In genomic region chr8:64946820-64947697, GRCm38 (mm10) we compare ENCODE assay signal across 8 mouse cellular contexts. TPM values are rescaled to one million over a fixed set of nuclear protein-coding genes. Genes with fewer than 3 reads are reported as not detected.
DNase-seq lines count a peak whose midpoint lies in the region; ATAC-seq lines count a peak whose summit lies in the region.

TSS of gene Tmem192 (plus strand) at chr8:64947185.

- peak within 1 kb of the TSS; percentile 63 for H3K4me2 ChIP-seq in embryonic facial prominence, embryonic 14.5 days (ENCODE audit: low read depth, low read length)
- H3K4me2 ChIP-seq in kidney, embryonic 14.5 days (replicated peaks; ENCODE audit: low read depth, low read length) = peak within 1 kb of the TSS; percentile 60
- peak within 1 kb of the TSS; percentile 51 for H3K4me2 ChIP-seq in limb, embryonic 15.5 days

- H3K36me3 ChIP-seq in embryonic facial prominence, embryonic 14.5 days (ENCODE audit: control insufficient read depth, insufficient read depth, low read length) = no peaks in the 10 kb centered on the region
- H3K36me3 ChIP-seq in kidney, embryonic 14.5 days (ENCODE audit: control insufficient read depth, insufficient read depth, low read length) = no peaks in the 10 kb centered on the region
- H3K36me3 ChIP-seq in limb, embryonic 15.5 days = no peaks in the 10 kb centered on the region

- no peaks in the 10 kb centered on the region for H3K9me3 ChIP-seq in embryonic facial prominence, embryonic 14.5 days (ENCODE audit: control insufficient read depth, low read length)
- H3K9me3 ChIP-seq in kidney, embryonic 14.5 days (ENCODE audit: control insufficient read depth, low read length) = no peaks in the 10 kb centered on the region
- no peaks in the 10 kb centered on the region for H3K9me3 ChIP-seq in limb, embryonic 15.5 days

- WGBS in embryonic facial prominence, embryonic 14.5 days = 2% methylated on average over 31 of the region's 73 CpGs
- WGBS in kidney, embryonic 14.5 days = 2% methylated on average over 70 of the region's 73 CpGs
- 2% methylated on average over 63 of the region's 73 CpGs for WGBS in limb, embryonic 15.5 days

- H3K27me3 ChIP-seq in embryonic facial prominence, embryonic 14.5 days (replicated peaks; ENCODE audit: control insufficient read depth, insufficient read depth, low read length) = peaks cover 12% of the 10 kb centered on the region; the same call in 1 of the 2 replicates
- H3K27me3 ChIP-seq in kidney, embryonic 14.5 days (ENCODE audit: control insufficient read depth, insufficient read depth, low read length) = 0 out of 2 replicates have a peak, but pooled peaks cover 3% of the 10 kb centered on the region
- H3K27me3 ChIP-seq in limb, embryonic 15.5 days = peaks cover 18% of the 10 kb centered on the region

- H3K9ac ChIP-seq in embryonic facial prominence, embryonic 14.5 days (ENCODE audit: low read depth, low read length) = peak within 1 kb of the TSS; percentile 77
- H3K9ac ChIP-seq in kidney, embryonic 14.5 days (ENCODE audit: low read depth, low read length) = peak within 1 kb of the TSS; percentile 72
- H3K9ac ChIP-seq in limb, embryonic 15.5 days = peak within 1 kb of the TSS; percentile 45

- H3K4me3 ChIP-seq in embryonic facial prominence, embryonic 14.5 days (ENCODE audit: low read depth, low read length) = peak within 1 kb of the TSS; percentile 88
- H3K4me3 ChIP-seq in kidney, embryonic 14.5 days (ENCODE audit: low read length) = peak within 1 kb of the TSS; percentile 76
- peak within 1 kb of the TSS; percentile 92 for H3K4me3 ChIP-seq in limb, embryonic 15.5 days

- no peaks in the 10 kb centered on the region for H3K4me1 ChIP-seq in embryonic facial prominence, embryonic 14.5 days (ENCODE audit: control insufficient read depth, insufficient read depth, low read length)
- H3K4me1 ChIP-seq in kidney, embryonic 14.5 days (ENCODE audit: control insufficient read depth, insufficient read depth, low read length) = no peaks in the 10 kb centered on the region
- H3K4me1 ChIP-seq in limb, embryonic 15.5 days = no peaks in the 10 kb centered on the region

- DNase-seq in 3T3-L1 (ENCODE audit: low read depth, low spot score) = peak; percentile 91
- peak; percentile 94 to 96 for DNase-seq in adrenal gland, postnatal 4 days (ENCODE audit: low spot score in 2 of 2)
- peak; percentile 94 for DNase-seq in embryonic facial prominence, embryonic 14.5 days (ENCODE audit: low spot score)
- DNase-seq in heart, adult 8-10 months (ENCODE audit: low spot score) = peak; percentile 95
- peak; percentile 89 to 97 for DNase-seq in monocyte, adult 2 months (ENCODE audit: low read depth in 1 of 2, low spot score in 2 of 2)
- DNase-seq in spleen, postnatal 36 days (ENCODE audit: low spot score in 2 of 2) = peak; percentile 96

- H3K27ac ChIP-seq in embryonic facial prominence, embryonic 14.5 days (replicated peaks; ENCODE audit: low read depth, low read length) = peak within 1 kb of the TSS; percentile 59
- peak within 1 kb of the TSS; percentile 42; the same call in 1 of the 2 replicates for H3K27ac ChIP-seq in kidney, embryonic 14.5 days (ENCODE audit: low read depth, low read length)
- H3K27ac ChIP-seq in limb, embryonic 15.5 days = peak within 1 kb of the TSS; percentile 71

- ATAC-seq in embryonic facial prominence, embryonic 14.5 days (ENCODE audit: low read depth) = peak; percentile 92
- peak; percentile 97 for ATAC-seq in kidney, embryonic 14.5 days (ENCODE audit: low FRiP score, low TSS enrichment)
- peak; percentile 89 for ATAC-seq in limb, embryonic 15.5 days (ENCODE audit: insufficient number of reproducible peaks, low FRiP score, low TSS enrichment, low read depth)

RNA-seq across cellular contexts. Expression of gene Tmem192, which starts in this region (rescaled TPM):
- 10 to 100 TPM; 42.9 to 46.6 TPM for total RNA-seq in adrenal gland, postnatal 4 days (2021)
- polyA plus RNA-seq in embryonic facial prominence, embryonic 14.5 days (2014; fragmentation: Nextera tagmentation; extraction: Ambion mirVana) = 23.2 and 25.5 TPM in 2 replicates
- 10 to 100 TPM; 23.7 to 29.5 (median 28.3) TPM for total RNA-seq in heart, adult 8-10 months (2022)
- polyA plus RNA-seq in kidney, embryonic 14.5 days (2014; fragmentation: Nextera tagmentation; extraction: Ambion mirVana) = 30.1 and 31.1 TPM in 2 replicates
- polyA plus RNA-seq in limb, embryonic 15.5 days (2015; fragmentation: Nextera tagmentation; extraction: Ambion mirVana) = 23.7 and 24.3 TPM in 2 replicates

Comparison
In these comparisons a context has a peak if more than half of its experiments do, and no peak if none do; other contexts are left out.
1. Peak in every context shown above with its lines: DNase-seq, ATAC-seq, H3K4me3 ChIP-seq and H3K27ac ChIP-seq.